Mouse (Mus musculus): ENCODE measurements around the gene Tcte3.
"Not testable (repeated sequence)": the region's sequence is repeated elsewhere in the genome, so short reads cannot be mapped to it uniquely, and the experiment has no call there.

Tcte3 gene

DNA sequence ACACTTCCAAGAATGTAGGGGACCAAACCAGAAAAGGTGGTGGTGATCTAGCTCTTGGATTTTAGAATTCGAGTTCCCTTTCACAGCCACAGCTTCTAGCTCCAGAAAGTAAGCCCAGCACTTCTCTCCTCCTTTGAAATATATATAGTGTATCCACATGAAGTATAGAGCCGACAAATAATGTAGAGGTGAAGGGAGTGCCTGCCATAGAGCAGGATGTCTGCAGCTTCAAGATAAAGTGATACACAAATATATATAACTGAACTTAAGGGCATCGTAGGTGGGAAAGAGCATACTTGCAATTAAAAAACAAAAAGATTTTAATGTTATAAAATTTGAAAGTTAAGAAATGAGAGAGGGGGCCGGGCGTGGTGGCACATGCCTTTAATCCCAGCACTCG, 15.8 kb downstream of the Tcte3 start:
- not testable (repeated sequence) for DNase-seq

GRCm38 (mm10) chr17:15024502-15025193, 16.6 kb downstream of the Tcte3 start:
- not testable (repeated sequence) for DNase-seq

DNA sequence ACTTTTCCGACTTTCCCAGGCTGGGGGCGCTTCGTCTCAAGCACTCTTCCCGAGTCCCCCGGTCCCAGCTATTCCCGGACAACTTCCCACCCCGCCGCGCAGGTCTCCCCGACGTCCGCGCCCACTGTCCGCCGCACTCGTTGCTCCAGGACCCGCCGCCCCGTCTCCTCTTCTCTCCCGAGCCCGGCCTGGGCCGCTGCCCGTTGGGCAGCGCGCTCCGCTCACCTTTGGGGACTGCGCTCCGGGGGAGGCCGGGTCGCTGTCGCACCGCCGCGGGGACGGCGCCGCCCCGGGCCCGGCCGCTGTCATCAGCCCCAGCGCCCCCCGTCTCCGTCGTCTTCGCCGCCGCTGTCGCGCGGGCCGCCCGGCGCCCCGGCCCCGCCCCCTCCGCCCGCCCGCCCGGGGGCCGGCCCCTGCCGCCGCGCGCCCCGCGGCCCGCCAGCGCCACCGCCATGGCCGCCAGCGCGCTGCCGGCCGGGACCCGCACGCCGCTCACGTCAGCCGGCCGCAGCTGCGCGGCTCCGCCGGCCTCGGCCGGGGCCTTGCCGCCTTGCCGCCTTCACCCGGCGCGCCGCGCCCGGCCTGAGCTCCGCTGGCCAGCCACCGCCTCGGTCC, 17.3 kb downstream of the Tcte3 start:
- not testable (repeated sequence) for DNase-seq

DNA sequence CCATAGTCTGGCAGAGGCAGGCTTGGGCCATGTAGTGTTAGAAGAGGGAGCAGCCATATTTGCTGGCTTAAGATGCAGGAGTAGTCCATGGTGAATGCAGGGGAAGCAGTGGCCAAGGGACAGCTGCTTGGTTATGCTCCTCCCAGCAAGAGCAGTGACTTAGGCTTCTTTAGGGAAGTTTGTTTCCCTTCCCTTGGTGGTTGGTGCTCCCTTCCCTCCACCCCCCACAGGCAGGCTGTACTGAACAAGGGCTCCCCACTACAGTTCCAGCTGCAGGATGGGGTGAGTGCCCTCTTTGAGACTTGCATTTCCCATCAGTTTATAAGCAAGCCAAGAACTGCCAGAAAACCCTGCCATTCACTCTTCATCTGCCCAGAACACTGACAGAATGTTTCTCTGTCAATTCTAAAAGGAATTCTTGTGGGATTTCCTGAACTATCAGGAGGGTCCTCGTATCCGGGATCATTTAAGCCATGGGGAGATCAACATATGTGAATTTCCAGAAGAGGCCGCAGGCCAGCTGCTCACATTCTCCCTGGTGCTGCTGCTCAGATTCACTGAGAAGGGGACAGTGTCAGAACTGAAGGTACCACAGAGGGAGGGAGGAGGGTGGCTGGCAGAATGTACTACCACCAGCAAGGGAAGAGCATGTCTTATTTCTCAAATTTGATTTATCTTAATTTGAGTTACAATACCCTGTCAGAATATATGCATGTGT, 19.6 kb downstream of the Tcte3 start:
- peak; percentile 16 to 33 for DNase-seq

GRCm38 (mm10) chr17:15009706-15010413, 31.4 kb downstream of the Tcte3 start, which contains the start of gene Gm3435:
Gene Gm3435, plus strand, starts transcription at chr17:15010176.
- DNase-seq: not testable (repeated sequence)

DNA sequence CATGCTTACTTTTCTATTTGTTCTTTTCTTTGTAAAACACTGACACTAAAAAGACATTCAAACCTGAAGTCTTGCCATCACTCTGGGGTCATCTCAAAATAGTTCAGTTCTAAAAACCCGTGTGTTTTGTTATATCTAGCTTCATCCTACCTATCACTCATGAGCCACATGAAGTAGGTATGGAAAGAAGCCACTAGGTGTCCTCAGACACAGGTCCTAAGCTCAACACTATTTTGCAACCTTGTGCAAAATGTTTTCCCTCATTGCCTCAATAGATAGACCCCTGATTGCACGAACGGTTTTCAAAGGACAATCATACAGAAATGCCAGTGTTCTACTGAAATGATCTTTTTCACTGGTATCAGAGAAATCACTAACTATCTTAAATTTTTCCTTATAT, 32.2 kb downstream of the Tcte3 start:
- not testable (repeated sequence) for DNase-seq

GRCm38 (mm10) chr17:15000047-15000446, 41.2 kb downstream of the Tcte3 start:
- not testable (repeated sequence) for DNase-seq

DNA sequence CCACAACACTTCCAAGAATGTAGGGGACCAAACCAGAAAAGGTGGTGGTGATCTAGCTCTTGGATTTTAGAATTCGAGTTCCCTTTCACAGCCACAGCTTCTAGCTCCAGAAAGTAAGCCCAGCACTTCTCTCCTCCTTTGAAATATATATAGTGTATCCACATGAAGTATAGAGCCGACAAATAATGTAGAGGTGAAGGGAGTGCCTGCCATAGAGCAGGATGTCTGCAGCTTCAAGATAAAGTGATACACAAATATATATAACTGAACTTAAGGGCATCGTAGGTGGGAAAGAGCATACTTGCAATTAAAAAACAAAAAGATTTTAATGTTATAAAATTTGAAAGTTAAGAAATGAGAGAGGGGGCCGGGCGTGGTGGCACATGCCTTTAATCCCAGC, 47.1 kb downstream of the Tcte3 start:
- DNase-seq: not testable (repeated sequence)

DNA sequence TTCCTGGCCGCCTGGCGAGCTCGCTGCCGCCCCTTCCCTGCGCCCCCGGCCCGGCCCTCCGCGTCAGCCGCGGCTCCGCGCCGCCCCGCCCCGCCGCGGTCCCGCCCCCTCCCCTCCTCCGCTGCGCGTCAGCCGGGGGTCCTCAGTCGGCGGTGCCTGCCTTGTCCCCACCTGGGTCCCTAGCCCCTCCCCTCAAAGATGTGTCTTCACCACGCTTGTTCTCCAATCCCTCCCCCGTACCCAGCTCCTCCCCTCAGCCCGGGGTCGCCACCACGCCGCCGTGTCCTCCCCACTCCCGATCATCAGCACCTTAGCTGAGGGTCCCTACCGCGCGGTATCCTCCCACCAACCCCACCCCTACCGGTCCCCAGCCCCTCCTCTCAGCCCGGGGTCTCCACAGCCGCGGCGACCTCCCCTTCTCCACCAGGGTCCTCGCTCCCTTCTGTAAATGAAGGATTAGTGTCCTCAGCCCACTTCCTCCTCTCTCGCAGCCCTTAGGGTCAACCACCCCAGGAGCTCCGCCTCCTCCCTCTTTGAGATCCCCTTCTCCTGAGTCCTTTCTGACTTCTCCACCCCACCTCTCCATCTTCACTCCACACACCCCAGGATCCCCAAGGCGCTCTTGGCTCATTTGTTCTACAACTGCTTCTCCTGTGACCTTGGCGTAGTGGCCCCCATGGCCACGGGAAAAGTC, 48.0 kb downstream of the Tcte3 start:
- DNase-seq: not testable (repeated sequence)

DNA sequence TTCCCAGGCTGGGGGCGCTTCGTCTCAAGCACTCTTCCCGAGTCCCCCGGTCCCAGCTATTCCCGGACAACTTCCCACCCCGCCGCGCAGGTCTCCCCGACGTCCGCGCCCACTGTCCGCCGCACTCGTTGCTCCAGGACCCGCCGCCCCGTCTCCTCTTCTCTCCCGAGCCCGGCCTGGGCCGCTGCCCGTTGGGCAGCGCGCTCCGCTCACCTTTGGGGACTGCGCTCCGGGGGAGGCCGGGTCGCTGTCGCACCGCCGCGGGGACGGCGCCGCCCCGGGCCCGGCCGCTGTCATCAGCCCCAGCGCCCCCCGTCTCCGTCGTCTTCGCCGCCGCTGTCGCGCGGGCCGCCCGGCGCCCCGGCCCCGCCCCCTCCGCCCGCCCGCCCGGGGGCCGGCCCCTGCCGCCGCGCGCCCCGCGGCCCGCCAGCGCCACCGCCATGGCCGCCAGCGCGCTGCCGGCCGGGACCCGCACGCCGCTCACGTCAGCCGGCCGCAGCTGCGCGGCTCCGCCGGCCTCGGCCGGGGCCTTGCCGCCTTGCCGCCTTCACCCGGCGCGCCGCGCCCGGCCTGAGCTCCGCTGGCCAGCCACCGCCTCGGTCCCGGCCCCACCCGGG, 48.7 kb downstream of the Tcte3 start:
- not testable (repeated sequence) for DNase-seq

DNA sequence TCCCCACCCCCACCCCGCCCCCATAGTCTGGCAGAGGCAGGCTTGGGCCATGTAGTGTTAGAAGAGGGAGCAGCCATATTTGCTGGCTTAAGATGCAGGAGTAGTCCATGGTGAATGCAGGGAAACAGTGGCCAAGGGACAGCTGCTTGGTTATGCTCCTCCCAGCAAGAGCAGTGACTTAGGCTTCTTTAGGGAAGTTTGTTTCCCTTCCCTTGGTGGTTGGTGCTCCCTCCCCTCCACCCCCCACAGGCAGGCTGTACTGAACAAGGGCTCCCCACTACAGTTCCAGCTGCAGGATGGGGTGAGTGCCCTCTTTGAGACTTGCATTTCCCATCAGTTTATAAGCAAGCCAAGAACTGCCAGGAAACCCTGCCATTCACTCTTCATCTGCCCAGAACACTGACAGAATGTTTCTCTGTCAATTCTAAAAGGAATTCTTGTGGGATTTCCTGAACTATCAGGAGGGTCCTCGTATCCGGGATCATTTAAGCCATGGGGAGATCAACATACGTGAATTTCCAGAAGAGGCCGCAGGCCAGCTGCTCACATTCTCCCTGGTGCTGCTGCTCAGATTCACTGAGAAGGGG, 51.1 kb downstream of the Tcte3 start:
- DNase-seq: peak in 1 of 2 experiments; percentile 1

DNA sequence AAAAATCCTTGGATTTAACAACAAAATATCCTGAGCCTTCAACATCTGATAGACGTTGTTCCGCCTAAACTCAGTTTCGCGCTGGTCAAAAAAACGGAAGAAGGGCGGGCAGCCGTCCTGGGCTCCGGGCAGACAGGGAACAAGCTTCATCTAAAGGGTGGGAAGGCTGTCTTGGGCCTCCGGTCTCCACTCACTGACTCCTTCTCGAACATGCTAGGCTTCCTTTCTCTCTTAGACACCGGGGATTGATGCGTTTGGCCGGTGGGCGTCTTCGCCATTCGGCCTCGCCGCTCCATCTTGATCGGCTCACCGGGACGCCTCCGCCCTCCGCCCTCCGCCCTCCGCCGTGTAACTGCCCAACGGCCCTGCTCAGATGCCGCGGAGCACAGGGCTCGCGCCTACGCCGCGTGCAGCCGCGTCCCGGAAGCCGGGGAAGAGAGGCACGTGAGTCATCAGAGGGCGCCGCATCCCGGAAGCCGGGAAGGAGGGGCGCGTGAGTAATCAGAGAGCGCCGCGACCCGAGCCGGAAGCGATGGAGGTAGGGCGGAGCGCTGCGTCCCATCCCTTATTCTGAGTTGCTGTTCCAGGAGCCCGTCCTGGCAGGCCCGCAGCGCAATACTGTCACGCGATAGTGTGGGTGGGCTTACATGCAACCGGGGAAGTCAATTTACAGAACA, 62.8 kb downstream of the Tcte3 start, which contains the start of the genes 9030025P20Rik and Gm3417:
TSS of gene 9030025P20Rik (plus strand) at position 107 of the 677 bp plus-strand sequence.
TSS of gene Gm3417 (minus strand) at position 429 of the 677 bp plus-strand sequence.
- not testable (repeated sequence) for DNase-seq

GRCm38 (mm10) chr17:14977718-14978361, 63.4 kb downstream of the Tcte3 start:
- peak in 1 of 2 experiments; percentile 1 for DNase-seq
